Mouse (Mus musculus): ENCODE results near the gene Hist1h2af. TPM values are rescaled to one million over a fixed set of nuclear protein-coding genes. Genes with fewer than 3 reads are reported as not detected.
"Not testable (repeated sequence)": the region's sequence is repeated elsewhere in the genome, so short reads cannot be mapped to it uniquely, and the experiment has no call there.

Hist1h2af gene
- polyA plus RNA-seq, 1 experiment from 2014 or later = 3.1 TPM

- H3K4me3 ChIP-seq (replicated peaks; ENCODE audit: low read length) = peak overlapping the region; percentile 60
- H3K9me3 ChIP-seq (replicated peaks; ENCODE audit: control insufficient read depth, low read length) = no peaks in the 10 kb centered on the region
- peak overlapping the region; percentile 98 for H3K27ac ChIP-seq (ENCODE audit: low read length)
- ATAC-seq (ENCODE audit: insufficient read depth, low FRiP score) = no peak
- H3K9ac ChIP-seq (ENCODE audit: low read length) = peak overlapping the region; percentile 82
- H3K4me1 ChIP-seq (ENCODE audit: control insufficient read depth, insufficient read depth, low read length) = peaks cover 28% of the 10 kb centered on the region
- H3K27me3 ChIP-seq (ENCODE audit: control insufficient read depth, insufficient read depth, low read length) = no peaks in the 10 kb centered on the region
- H3K4me2 ChIP-seq (ENCODE audit: low read depth, low read length) = peak overlapping the region; percentile 63
- WGBS = under 1% methylated on average over 20 of the region's 20 CpGs
- no peaks in the 10 kb centered on the region for H3K36me3 ChIP-seq (ENCODE audit: control insufficient read depth, insufficient read depth, low read length)
Observed at GRCm38 (mm10) chr13:23530181-23530900, 3.4 kb upstream of the Hist1h2af start.

DNA sequence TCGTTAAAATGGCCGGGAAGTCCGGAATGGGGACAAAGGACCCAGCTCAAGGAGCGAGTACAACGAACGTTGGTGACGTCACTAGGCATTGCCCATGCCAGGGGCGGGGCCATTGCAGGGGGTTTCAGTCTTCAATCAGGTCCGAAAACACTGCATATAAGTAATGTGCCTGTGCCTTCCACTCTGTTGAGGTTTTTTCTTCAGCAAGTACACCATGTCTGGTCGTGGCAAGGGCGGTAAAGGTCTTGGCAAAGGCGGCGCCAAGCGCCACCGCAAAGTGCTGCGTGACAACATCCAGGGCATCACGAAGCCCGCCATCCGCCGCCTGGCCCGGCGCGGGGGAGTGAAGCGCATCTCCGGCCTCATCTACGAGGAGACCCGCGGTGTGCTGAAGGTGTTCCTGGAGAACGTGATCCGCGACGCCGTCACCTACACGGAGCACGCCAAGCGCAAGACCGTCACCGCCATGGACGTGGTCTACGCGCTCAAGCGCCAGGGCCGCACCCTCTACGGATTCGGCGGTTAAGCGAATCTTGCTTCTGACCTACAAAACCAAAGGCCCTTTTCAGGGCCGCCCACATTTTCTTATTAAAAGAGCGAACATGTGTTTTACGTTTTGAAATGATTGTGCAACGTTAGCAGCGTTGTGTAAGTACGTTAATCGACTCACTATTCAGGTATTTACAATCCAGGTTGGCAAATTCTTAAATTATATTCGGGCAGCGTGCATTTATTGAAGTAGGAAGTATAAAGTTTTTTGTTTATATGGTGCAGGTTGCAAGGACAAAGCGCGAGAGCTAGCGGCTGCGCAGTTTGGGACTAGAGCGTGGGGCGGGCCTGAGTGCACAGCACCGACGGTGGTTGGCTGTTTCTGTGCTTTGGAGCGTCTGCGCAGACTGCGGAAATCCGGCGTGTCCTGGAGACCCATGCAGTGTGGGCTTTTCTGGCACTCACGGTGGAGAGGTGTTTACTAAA lies 2.5 kb upstream of the Hist1h2af start, which contains the start of gene Hist1h4h:
Gene Hist1h4h, plus strand, starts transcription at position 150 of the 975 bp plus-strand sequence.
- under 1% methylated on average over 56 of the region's 70 CpGs for WGBS
- no peaks in the 10 kb centered on the region for H3K9me3 ChIP-seq (replicated peaks; ENCODE audit: control insufficient read depth, low read length)
- H3K27me3 ChIP-seq (ENCODE audit: control insufficient read depth, insufficient read depth, low read length) = no peaks in the 10 kb centered on the region
- no peaks in the 10 kb centered on the region for H3K36me3 ChIP-seq (ENCODE audit: control insufficient read depth, insufficient read depth, low read length)
- peak within 1 kb of the TSS; percentile 63 for H3K4me2 ChIP-seq (ENCODE audit: low read depth, low read length)
- H3K27ac ChIP-seq (ENCODE audit: low read length) = peak within 1 kb of the TSS; percentile 98
- H3K4me3 ChIP-seq (replicated peaks; ENCODE audit: low read length) = peak within 1 kb of the TSS; percentile 60
- peak; percentile 78 for ATAC-seq (ENCODE audit: insufficient read depth, low FRiP score)
- peaks cover 25% of the 10 kb centered on the region for H3K4me1 ChIP-seq (ENCODE audit: control insufficient read depth, insufficient read depth, low read length)
- H3K9ac ChIP-seq (ENCODE audit: low read length) = peak within 1 kb of the TSS; percentile 82

GRCm38 (mm10) chr13:23532262-23533075 lies 1.2 kb upstream of the Hist1h2af start:
- Histone ChIP-seq H3K27ac (ENCODE audit: low read length) (peak overlapping the region; percentile 98), H3K4me3 (replicated peaks; ENCODE audit: low read length) (peak overlapping the region; percentile 60), H3K4me2 (ENCODE audit: low read depth, low read length) (peak overlapping the region; percentile 56), H3K27me3 (ENCODE audit: control insufficient read depth, insufficient read depth, low read length) (no peaks in the 10 kb centered on the region), H3K9me3 (replicated peaks; ENCODE audit: control insufficient read depth, low read length) (no peaks in the 10 kb centered on the region), H3K9ac (ENCODE audit: low read length) (peak overlapping the region; percentile 69), H3K4me1 (ENCODE audit: control insufficient read depth, insufficient read depth, low read length) (peaks cover 34% of the 10 kb centered on the region), H3K36me3 (ENCODE audit: control insufficient read depth, insufficient read depth, low read length) (no peaks in the 10 kb centered on the region)
- no peak for ATAC-seq (ENCODE audit: insufficient read depth, low FRiP score)
- WGBS = 14% methylated on average over 9 of the region's 9 CpGs

DNA sequence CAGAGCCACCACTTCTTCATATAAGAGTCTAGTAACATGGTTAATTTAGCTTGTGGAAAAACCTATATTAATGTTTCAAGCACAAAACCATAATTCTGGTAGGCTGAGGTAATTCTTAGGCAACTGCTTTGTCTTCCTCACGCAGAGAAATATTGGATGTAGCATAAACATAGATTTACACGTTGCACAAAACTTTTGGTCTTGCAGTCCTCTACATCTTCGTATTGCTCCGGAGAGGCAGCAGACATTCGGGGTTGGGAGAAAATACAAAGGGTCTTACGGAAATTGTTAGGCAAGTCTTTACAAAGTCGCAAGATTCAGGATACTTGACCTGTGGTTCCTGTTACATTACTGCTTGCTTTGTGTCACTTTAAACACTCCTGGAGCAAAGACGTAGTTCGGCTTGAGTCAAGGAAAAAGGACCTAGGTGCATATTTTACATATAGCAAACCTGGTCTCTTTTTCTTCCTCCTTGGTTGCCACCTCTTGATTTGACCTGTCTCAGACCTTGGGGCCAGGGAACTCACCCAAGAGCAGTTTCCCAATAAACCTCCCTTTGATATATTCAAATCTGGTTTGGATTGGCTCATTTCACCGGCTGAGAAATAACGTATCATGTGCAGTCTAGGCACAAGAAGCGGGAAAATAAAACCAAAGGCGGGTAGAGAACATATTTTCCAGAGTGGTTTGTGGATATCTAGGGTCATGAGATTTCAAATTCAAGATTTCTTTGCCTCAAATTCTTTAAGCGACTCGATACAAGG lies 844 bp downstream of the Hist1h2af start:
- Histone ChIP-seq H3K4me2 (ENCODE audit: low read depth, low read length) (peak overlapping the region; percentile 56), H3K9me3 (replicated peaks; ENCODE audit: control insufficient read depth, low read length) (no peaks in the 10 kb centered on the region), H3K27me3 (ENCODE audit: control insufficient read depth, insufficient read depth, low read length) (no peaks in the 10 kb centered on the region), H3K4me1 (ENCODE audit: control insufficient read depth, insufficient read depth, low read length) (peaks cover 30% of the 10 kb centered on the region), H3K9ac (ENCODE audit: low read length) (peak overlapping the region; percentile 64), H3K36me3 (ENCODE audit: control insufficient read depth, insufficient read depth, low read length) (no peaks in the 10 kb centered on the region), H3K4me3 (replicated peaks; ENCODE audit: low read length) (peak overlapping the region; percentile 60), H3K27ac (ENCODE audit: low read length) (peak overlapping the region; percentile 80)
- ATAC-seq (ENCODE audit: insufficient read depth, low FRiP score) = no peak
- under 1% methylated on average over 15 of the region's 15 CpGs for WGBS

- H3K9ac ChIP-seq (ENCODE audit: low read length) = peak within 1 kb of the TSS; percentile 70
- not testable (repeated sequence) for H3K27me3 ChIP-seq (ENCODE audit: control insufficient read depth, insufficient read depth, low read length); H3K36me3 ChIP-seq (ENCODE audit: control insufficient read depth, insufficient read depth, low read length); H3K9me3 ChIP-seq (replicated peaks; ENCODE audit: control insufficient read depth, low read length)
- H3K4me2 ChIP-seq (ENCODE audit: low read depth, low read length) = peak within 1 kb of the TSS; percentile 56
- peak within 1 kb of the TSS; percentile 60 for H3K4me3 ChIP-seq (replicated peaks; ENCODE audit: low read length)
- peak; percentile 91 for ATAC-seq (ENCODE audit: insufficient read depth, low FRiP score)
- 1% methylated on average over 48 of the region's 62 CpGs for WGBS
- peaks cover 30% of the 10 kb centered on the region for H3K4me1 ChIP-seq (ENCODE audit: control insufficient read depth, insufficient read depth, low read length)
- peak within 1 kb of the TSS; percentile 80 for H3K27ac ChIP-seq (ENCODE audit: low read length)
Observed at GRCm38 (mm10) chr13:23535137-23536075, 1.7 kb downstream of the Hist1h2af start, which contains the start of gene Hist1h3g. Gene Hist1h3g, plus strand, starts transcription at chr13:23535422.

- H3K27ac ChIP-seq (ENCODE audit: low read length) = peak overlapping the region; percentile 73
- H3K27me3 ChIP-seq (ENCODE audit: control insufficient read depth, insufficient read depth, low read length) = no peaks in the 10 kb centered on the region
- peak overlapping the region; percentile 56 for H3K4me2 ChIP-seq (ENCODE audit: low read depth, low read length)
- peak overlapping the region; percentile 60 for H3K4me3 ChIP-seq (replicated peaks; ENCODE audit: low read length)
- peak overlapping the region; percentile 55 for H3K9ac ChIP-seq (ENCODE audit: low read length)
- peaks cover 30% of the 10 kb centered on the region for H3K4me1 ChIP-seq (ENCODE audit: control insufficient read depth, insufficient read depth, low read length)
- H3K9me3 ChIP-seq (replicated peaks; ENCODE audit: control insufficient read depth, low read length) = no peaks in the 10 kb centered on the region
- WGBS = 15% methylated on average over 7 of the region's 7 CpGs
- H3K36me3 ChIP-seq (ENCODE audit: control insufficient read depth, insufficient read depth, low read length) = no peaks in the 10 kb centered on the region
- no peak for ATAC-seq (ENCODE audit: insufficient read depth, low FRiP score)
Observed at GRCm38 (mm10) chr13:23536076-23536822, 2.5 kb downstream of the Hist1h2af start.

GRCm38 (mm10) chr13:23537006-23537710 lies 3.5 kb downstream of the Hist1h2af start:
- no peaks in the 10 kb centered on the region for H3K27me3 ChIP-seq (ENCODE audit: control insufficient read depth, insufficient read depth, low read length)
- H3K4me3 ChIP-seq (replicated peaks; ENCODE audit: low read length) = peak overlapping the region; percentile 26
- H3K4me1 ChIP-seq (ENCODE audit: control insufficient read depth, insufficient read depth, low read length) = peaks cover 30% of the 10 kb centered on the region
- H3K9me3 ChIP-seq (replicated peaks; ENCODE audit: control insufficient read depth, low read length) = no peaks in the 10 kb centered on the region
- 67% methylated on average over 3 of the region's 3 CpGs for WGBS
- no peak for ATAC-seq (ENCODE audit: insufficient read depth, low FRiP score)
- H3K9ac ChIP-seq (ENCODE audit: low read length) = peak overlapping the region; percentile 18; the same call in 1 of the 2 replicates
- H3K4me2 ChIP-seq (ENCODE audit: low read depth, low read length) = peak overlapping the region; percentile 56
- H3K36me3 ChIP-seq (ENCODE audit: control insufficient read depth, insufficient read depth, low read length) = no peaks in the 10 kb centered on the region
- H3K27ac ChIP-seq (ENCODE audit: low read length) = no peak overlapping the region; the same call in 1 of the 2 replicates
